Mouse (Mus musculus) neutrophil, adult 65 days (primary cell): ENCODE measurements around the gene Snca. TPM values are rescaled to one million over a fixed set of nuclear protein-coding genes. Genes with fewer than 3 reads are reported as not detected.

Source experiments
- total RNA-seq: library from RNA; stranded (reverse); gene quantifications from 2 replicates; pipeline ENCODE4 v1.2.4, GENCODE M21; 2023

Gene Snca
- total RNA-seq: 0.85 and 1.00 TPM in 2 replicates

DNA sequence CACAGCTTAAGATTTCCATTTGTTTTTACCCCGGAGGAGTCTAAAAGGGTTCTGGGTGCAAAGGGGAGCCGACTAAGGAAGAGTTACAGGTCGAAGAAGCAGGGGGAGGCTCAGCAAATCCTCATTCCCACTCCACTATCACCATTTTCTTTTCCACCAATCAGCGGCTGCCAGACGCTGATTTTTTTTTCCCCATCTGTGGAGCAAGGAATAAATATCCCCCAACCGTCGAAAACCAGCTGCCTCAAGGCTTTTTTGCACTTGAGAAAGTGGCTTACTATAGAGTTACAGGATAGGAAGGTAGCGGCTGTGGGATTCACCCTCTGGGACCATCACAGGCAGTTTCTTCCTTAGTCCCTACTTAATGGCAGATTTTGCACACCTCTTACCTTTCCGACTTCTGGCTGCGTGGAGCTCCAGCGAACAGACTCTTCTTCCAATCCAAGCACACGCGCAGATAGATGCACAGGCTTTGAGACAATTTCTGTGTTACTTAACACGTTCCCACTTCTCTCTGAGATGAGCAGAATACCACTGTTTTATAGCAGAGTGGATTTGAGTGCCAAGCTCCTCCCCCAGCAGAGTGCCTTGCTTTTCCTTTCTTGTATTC is at the start of gene Snca:
Gene Snca, minus strand, starts transcription at position 574 of the 610 bp plus-strand sequence.

Other genes with a start within 250 kb of the Snca start
- 0.70 and 0.95 TPM in 2 replicates for gene Mmrn1, start 95.1 kb upstream of the Snca start, total RNA-seq